Mouse (Mus musculus): ENCODE data around the gene Ank2. TPM values are rescaled to one million over a fixed set of nuclear protein-coding genes. Genes with fewer than 3 reads are reported as not detected.
A peak's percentile ranks its signal among the peaks of the same experiment; 100 is the strongest.

Ank2 gene
- total and polyA plus RNA-seq, 2 experiments, result 1.2 to 5.6 TPM

- 69% methylated on average over 11 of the region's 11 CpGs for WGBS
- TF ChIP-seq CTCF (IDR thresholded peaks at IDR 0.05; ENCODE audit: low read depth, low read length) (no peak), POLR2A (IDR thresholded peaks at IDR 0.05; ENCODE audit: extremely low read depth, insufficient read depth, low read length) (no peak)
Measured at GRCm38 (mm10) chr3:127460891-127461437, 38.2 kb downstream of the Ank2 start.

GRCm38 (mm10) chr3:127459858-127460257 is 39.3 kb downstream of the Ank2 start:
- Histone ChIP-seq H3K36me3 (ENCODE audit: control insufficient read depth, insufficient read depth, low read length) (no peaks in the 10 kb centered on the region), H3K27me3 (ENCODE audit: control insufficient read depth, insufficient read depth, low read length) (no peaks in the 10 kb centered on the region), H3K4me3 (ENCODE audit: insufficient read depth, low read depth, low read length) (no peak overlapping the region), H3K4me1 (ENCODE audit: control insufficient read depth, insufficient read depth, low read length) (no peaks in the 10 kb centered on the region), H3K27ac (replicated peaks; ENCODE audit: insufficient read depth, low read depth, low read length) (no peak overlapping the region), H3K9ac (ENCODE audit: low read depth, low read length) (no peak overlapping the region), H3K79me2 (ENCODE audit: control insufficient read depth, insufficient read depth, low read length) (no peaks in the 10 kb centered on the region)
- WGBS, result 40% methylated on average over 3 of the region's 3 CpGs
- TF ChIP-seq POLR2A (IDR thresholded peaks at IDR 0.05; ENCODE audit: extremely low read depth, insufficient read depth, low read length) (no peak), CTCF (IDR thresholded peaks at IDR 0.05; ENCODE audit: low read depth, low read length) (no peak)
- DNase-seq (ENCODE audit: extremely low read depth, low read depth, low spot score), result no peak

More at GRCm38 (mm10) chr3:127460891-127461437, 38.2 kb downstream of the Ank2 start:
- no peaks in the 10 kb centered on the region for H3K79me2 ChIP-seq (ENCODE audit: control insufficient read depth, insufficient read depth, low read length)
- no peak overlapping the region for H3K4me3 ChIP-seq (ENCODE audit: insufficient read depth, low read depth, low read length)
- no peaks in the 10 kb centered on the region for H3K36me3 ChIP-seq (ENCODE audit: control insufficient read depth, insufficient read depth, low read length)
- H3K27me3 ChIP-seq (ENCODE audit: control insufficient read depth, insufficient read depth, low read length), result no peaks in the 10 kb centered on the region
- no peak overlapping the region for H3K9ac ChIP-seq (ENCODE audit: low read depth, low read length)
- no peak overlapping the region for H3K27ac ChIP-seq (replicated peaks; ENCODE audit: insufficient read depth, low read depth, low read length)
- no peak for DNase-seq (ENCODE audit: extremely low read depth, low read depth, low spot score)
- H3K4me1 ChIP-seq (ENCODE audit: control insufficient read depth, insufficient read depth, low read length), result no peaks in the 10 kb centered on the region

GRCm38 (mm10) chr3:127458925-127459324 is 40.2 kb downstream of the Ank2 start:
- no peak overlapping the region for H3K9ac ChIP-seq (ENCODE audit: low read depth, low read length)
- 24% methylated on average over 11 of the region's 11 CpGs for WGBS
- TF ChIP-seq CTCF (IDR thresholded peaks at IDR 0.05; ENCODE audit: low read depth, low read length), result no peak
- TF ChIP-seq POLR2A (IDR thresholded peaks at IDR 0.05; ENCODE audit: extremely low read depth, insufficient read depth, low read length), result no peak

GRCm38 (mm10) chr3:127458420-127458798 is 40.7 kb downstream of the Ank2 start:
- Histone ChIP-seq H3K36me3 (ENCODE audit: control insufficient read depth, insufficient read depth, low read length) (no peaks in the 10 kb centered on the region), H3K27me3 (ENCODE audit: control insufficient read depth, insufficient read depth, low read length) (no peaks in the 10 kb centered on the region), H3K79me2 (ENCODE audit: control insufficient read depth, insufficient read depth, low read length) (no peaks in the 10 kb centered on the region), H3K9ac (ENCODE audit: low read depth, low read length) (no peak overlapping the region), H3K27ac (replicated peaks; ENCODE audit: insufficient read depth, low read depth, low read length) (no peak overlapping the region), H3K4me1 (ENCODE audit: control insufficient read depth, insufficient read depth, low read length) (no peaks in the 10 kb centered on the region), H3K4me3 (ENCODE audit: insufficient read depth, low read depth, low read length) (no peak overlapping the region)
- no peak for TF ChIP-seq POLR2A (IDR thresholded peaks at IDR 0.05; ENCODE audit: extremely low read depth, insufficient read depth, low read length)
- no peak for TF ChIP-seq CTCF (IDR thresholded peaks at IDR 0.05; ENCODE audit: low read depth, low read length)
- 28% methylated on average over 6 of the region's 6 CpGs for WGBS
- DNase-seq (ENCODE audit: extremely low read depth, low read depth, low spot score), result no peak

More at GRCm38 (mm10) chr3:127458925-127459324, 40.2 kb downstream of the Ank2 start:
- Histone ChIP-seq H3K27ac (replicated peaks; ENCODE audit: insufficient read depth, low read depth, low read length) (no peak overlapping the region), H3K4me1 (ENCODE audit: control insufficient read depth, insufficient read depth, low read length) (no peaks in the 10 kb centered on the region), H3K79me2 (ENCODE audit: control insufficient read depth, insufficient read depth, low read length) (no peaks in the 10 kb centered on the region), H3K27me3 (ENCODE audit: control insufficient read depth, insufficient read depth, low read length) (no peaks in the 10 kb centered on the region), H3K36me3 (ENCODE audit: control insufficient read depth, insufficient read depth, low read length) (no peaks in the 10 kb centered on the region), H3K4me3 (ENCODE audit: insufficient read depth, low read depth, low read length) (no peak overlapping the region)
- DNase-seq (ENCODE audit: extremely low read depth, low read depth, low spot score), result no peak

GRCm38 (mm10) chr3:127457761-127458419 is 41.3 kb downstream of the Ank2 start:
- H3K4me3 ChIP-seq (ENCODE audit: insufficient read depth, low read depth, low read length), result no peak overlapping the region
- 38% methylated on average over 5 of the region's 5 CpGs for WGBS
- peak; percentile 12 for DNase-seq (ENCODE audit: extremely low read depth, low read depth, low spot score)

GRCm38 (mm10) chr3:127453738-127454137 is 45.4 kb downstream of the Ank2 start:
- no peak overlapping the region for H3K27ac ChIP-seq (replicated peaks; ENCODE audit: insufficient read depth, low read depth, low read length)
- WGBS, result 80% methylated on average over 4 of the region's 4 CpGs
- H3K79me2 ChIP-seq (ENCODE audit: control insufficient read depth, insufficient read depth, low read length), result no peaks in the 10 kb centered on the region
- no peaks in the 10 kb centered on the region for H3K27me3 ChIP-seq (ENCODE audit: control insufficient read depth, insufficient read depth, low read length)
- no peaks in the 10 kb centered on the region for H3K4me1 ChIP-seq (ENCODE audit: control insufficient read depth, insufficient read depth, low read length)
- H3K9ac ChIP-seq (ENCODE audit: low read depth, low read length), result no peak overlapping the region
- DNase-seq (ENCODE audit: extremely low read depth, low read depth, low spot score), result no peak
- H3K4me3 ChIP-seq (ENCODE audit: insufficient read depth, low read depth, low read length), result no peak overlapping the region
- H3K36me3 ChIP-seq (ENCODE audit: control insufficient read depth, insufficient read depth, low read length), result no peaks in the 10 kb centered on the region
- TF ChIP-seq POLR2A (IDR thresholded peaks at IDR 0.05; ENCODE audit: extremely low read depth, insufficient read depth, low read length), result no peak
- no peak for TF ChIP-seq CTCF (IDR thresholded peaks at IDR 0.05; ENCODE audit: low read depth, low read length)

More at GRCm38 (mm10) chr3:127457761-127458419, 41.3 kb downstream of the Ank2 start:
- no peaks in the 10 kb centered on the region for H3K4me1 ChIP-seq (ENCODE audit: control insufficient read depth, insufficient read depth, low read length)
- no peaks in the 10 kb centered on the region for H3K27me3 ChIP-seq (ENCODE audit: control insufficient read depth, insufficient read depth, low read length)
- no peaks in the 10 kb centered on the region for H3K36me3 ChIP-seq (ENCODE audit: control insufficient read depth, insufficient read depth, low read length)
- H3K9ac ChIP-seq (ENCODE audit: low read depth, low read length), result no peak overlapping the region
- no peak overlapping the region for H3K27ac ChIP-seq (replicated peaks; ENCODE audit: insufficient read depth, low read depth, low read length)
- TF ChIP-seq CTCF (IDR thresholded peaks at IDR 0.05; ENCODE audit: low read depth, low read length), result no peak
- no peak for TF ChIP-seq POLR2A (IDR thresholded peaks at IDR 0.05; ENCODE audit: extremely low read depth, insufficient read depth, low read length)
- H3K79me2 ChIP-seq (ENCODE audit: control insufficient read depth, insufficient read depth, low read length), result no peaks in the 10 kb centered on the region

All from liver, adult 2 months (tissue).